Mouse (Mus musculus): Measurements from ENCODE around the gene Shmt2. TPM values are rescaled to one million over a fixed set of nuclear protein-coding genes. Genes with fewer than 3 reads are reported as not detected.

The Shmt2 gene
- polyA plus RNA-seq, 1 experiment from 2014 or later, result 68.7 TPM

- H3K27me3 ChIP-seq (ENCODE audit: control insufficient read depth, insufficient read depth, low read length), result no peaks in the 10 kb centered on the region
- no peak overlapping the region for H3K27ac ChIP-seq (replicated peaks; ENCODE audit: low read depth, low read length)
- H3K4me1 ChIP-seq (ENCODE audit: control insufficient read depth, insufficient read depth, low read length), result no peaks in the 10 kb centered on the region
- DNase-seq (ENCODE audit: low spot score) (no peak), ATAC-seq (replicated peaks; ENCODE audit: insufficient number of reproducible peaks, low FRiP score, low TSS enrichment, low read depth) (no peak)
- WGBS, result 89% methylated on average over 13 of the region's 13 CpGs
- no peak overlapping the region for H3K9ac ChIP-seq (replicated peaks; ENCODE audit: low read length)
- H3K9me3 ChIP-seq (replicated peaks; ENCODE audit: control insufficient read depth, low read length), result no peaks in the 10 kb centered on the region
- no peak overlapping the region for H3K4me2 ChIP-seq (ENCODE audit: low read depth, low read length)
- no peak overlapping the region for H3K4me3 ChIP-seq (ENCODE audit: low read depth, low read length)
- peaks cover 42% of the 10 kb centered on the region for H3K36me3 ChIP-seq (replicated peaks; ENCODE audit: control insufficient read depth, insufficient read depth, low read depth, low read length)
Observed at GRCm38 (mm10) chr10:127557397-127557796, 35.2 kb upstream of the Shmt2 start.

- no peaks in the 10 kb centered on the region for H3K27me3 ChIP-seq (ENCODE audit: control insufficient read depth, insufficient read depth, low read length)
- DNase-seq (ENCODE audit: low spot score) (no peak), ATAC-seq (replicated peaks; ENCODE audit: insufficient number of reproducible peaks, low FRiP score, low TSS enrichment, low read depth) (no peak)
- H3K9ac ChIP-seq (replicated peaks; ENCODE audit: low read length), result no peak overlapping the region
- no peak overlapping the region for H3K4me2 ChIP-seq (ENCODE audit: low read depth, low read length)
- WGBS, result 74% methylated on average over 18 of the region's 18 CpGs
- no peaks in the 10 kb centered on the region for H3K9me3 ChIP-seq (replicated peaks; ENCODE audit: control insufficient read depth, low read length)
- peaks cover 41% of the 10 kb centered on the region for H3K36me3 ChIP-seq (replicated peaks; ENCODE audit: control insufficient read depth, insufficient read depth, low read depth, low read length)
- no peak overlapping the region for H3K27ac ChIP-seq (replicated peaks; ENCODE audit: low read depth, low read length)
- H3K4me3 ChIP-seq (ENCODE audit: low read depth, low read length), result no peak overlapping the region
- H3K4me1 ChIP-seq (ENCODE audit: control insufficient read depth, insufficient read depth, low read length), result no peaks in the 10 kb centered on the region
Observed at GRCm38 (mm10) chr10:127555703-127556102, 33.5 kb upstream of the Shmt2 start.

- Histone ChIP-seq H3K36me3 (replicated peaks; ENCODE audit: control insufficient read depth, insufficient read depth, low read depth, low read length) (peaks cover 24% of the 10 kb centered on the region), H3K4me3 (ENCODE audit: low read depth, low read length) (no peak overlapping the region), H3K27me3 (ENCODE audit: control insufficient read depth, insufficient read depth, low read length) (no peaks in the 10 kb centered on the region), H3K4me1 (ENCODE audit: control insufficient read depth, insufficient read depth, low read length) (no peaks in the 10 kb centered on the region), H3K9ac (replicated peaks; ENCODE audit: low read length) (no peak overlapping the region), H3K9me3 (replicated peaks; ENCODE audit: control insufficient read depth, low read length) (no peaks in the 10 kb centered on the region), H3K27ac (replicated peaks; ENCODE audit: low read depth, low read length) (no peak overlapping the region), H3K4me2 (ENCODE audit: low read depth, low read length) (no peak overlapping the region)
- WGBS, result 92% methylated on average over 17 of the region's 17 CpGs
- DNase-seq (ENCODE audit: low spot score), result no peak
- no peak for ATAC-seq (replicated peaks; ENCODE audit: insufficient number of reproducible peaks, low FRiP score, low TSS enrichment, low read depth)
Observed at GRCm38 (mm10) chr10:127549892-127550291, 27.6 kb upstream of the Shmt2 start.

GRCm38 (mm10) chr10:127548236-127548635 is 26.0 kb upstream of the Shmt2 start:
- no peak overlapping the region for H3K9ac ChIP-seq (replicated peaks; ENCODE audit: low read length)
- H3K9me3 ChIP-seq (replicated peaks; ENCODE audit: control insufficient read depth, low read length), result no peaks in the 10 kb centered on the region
- peaks cover 18% of the 10 kb centered on the region for H3K36me3 ChIP-seq (replicated peaks; ENCODE audit: control insufficient read depth, insufficient read depth, low read depth, low read length)
- no peak overlapping the region for H3K4me2 ChIP-seq (ENCODE audit: low read depth, low read length)
- no peaks in the 10 kb centered on the region for H3K4me1 ChIP-seq (ENCODE audit: control insufficient read depth, insufficient read depth, low read length)
- H3K27ac ChIP-seq (replicated peaks; ENCODE audit: low read depth, low read length), result no peak overlapping the region
- DNase-seq (ENCODE audit: low spot score) (no peak), ATAC-seq (replicated peaks; ENCODE audit: insufficient number of reproducible peaks, low FRiP score, low TSS enrichment, low read depth) (no peak)
- H3K27me3 ChIP-seq (ENCODE audit: control insufficient read depth, insufficient read depth, low read length), result no peaks in the 10 kb centered on the region
- no peak overlapping the region for H3K4me3 ChIP-seq (ENCODE audit: low read depth, low read length)
- 97% methylated on average over 15 of the region's 15 CpGs for WGBS

- H3K36me3 ChIP-seq (replicated peaks; ENCODE audit: control insufficient read depth, insufficient read depth, low read depth, low read length), result peaks cover 13% of the 10 kb centered on the region
- no peak for ATAC-seq (replicated peaks; ENCODE audit: insufficient number of reproducible peaks, low FRiP score, low TSS enrichment, low read depth)
- H3K4me3 ChIP-seq (ENCODE audit: low read depth, low read length), result no peak overlapping the region
- no peaks in the 10 kb centered on the region for H3K27me3 ChIP-seq (ENCODE audit: control insufficient read depth, insufficient read depth, low read length)
- no peaks in the 10 kb centered on the region for H3K4me1 ChIP-seq (ENCODE audit: control insufficient read depth, insufficient read depth, low read length)
- no peak overlapping the region for H3K4me2 ChIP-seq (ENCODE audit: low read depth, low read length)
- DNase-seq (ENCODE audit: low spot score), result no peak
- WGBS, result 90% methylated on average over 7 of the region's 7 CpGs
- no peak overlapping the region for H3K27ac ChIP-seq (replicated peaks; ENCODE audit: low read depth, low read length)
- no peak overlapping the region for H3K9ac ChIP-seq (replicated peaks; ENCODE audit: low read length)
- H3K9me3 ChIP-seq (replicated peaks; ENCODE audit: control insufficient read depth, low read length), result no peaks in the 10 kb centered on the region
Observed at GRCm38 (mm10) chr10:127546505-127546904, 24.3 kb upstream of the Shmt2 start.

- Histone ChIP-seq H3K36me3 (replicated peaks; ENCODE audit: control insufficient read depth, insufficient read depth, low read depth, low read length) (peaks cover 19% of the 10 kb centered on the region), H3K4me1 (ENCODE audit: control insufficient read depth, insufficient read depth, low read length) (no peaks in the 10 kb centered on the region), H3K4me3 (ENCODE audit: low read depth, low read length) (no peak overlapping the region), H3K9ac (replicated peaks; ENCODE audit: low read length) (no peak overlapping the region), H3K4me2 (ENCODE audit: low read depth, low read length) (no peak overlapping the region), H3K27me3 (ENCODE audit: control insufficient read depth, insufficient read depth, low read length) (no peaks in the 10 kb centered on the region), H3K9me3 (replicated peaks; ENCODE audit: control insufficient read depth, low read length) (no peaks in the 10 kb centered on the region), H3K27ac (replicated peaks; ENCODE audit: low read depth, low read length) (no peak overlapping the region)
- WGBS, result 95% methylated on average over 20 of the region's 20 CpGs
- ATAC-seq (replicated peaks; ENCODE audit: insufficient number of reproducible peaks, low FRiP score, low TSS enrichment, low read depth), result no peak
- DNase-seq (ENCODE audit: low spot score), result no peak
Observed at GRCm38 (mm10) chr10:127544375-127544774, 22.1 kb upstream of the Shmt2 start.

- no peak for ATAC-seq (replicated peaks; ENCODE audit: insufficient number of reproducible peaks, low FRiP score, low TSS enrichment, low read depth)
- H3K27ac ChIP-seq (replicated peaks; ENCODE audit: low read depth, low read length), result no peak overlapping the region
- no peaks in the 10 kb centered on the region for H3K4me1 ChIP-seq (ENCODE audit: control insufficient read depth, insufficient read depth, low read length)
- no peak overlapping the region for H3K4me3 ChIP-seq (ENCODE audit: low read depth, low read length)
- peaks cover 19% of the 10 kb centered on the region for H3K36me3 ChIP-seq (replicated peaks; ENCODE audit: control insufficient read depth, insufficient read depth, low read depth, low read length)
- H3K27me3 ChIP-seq (ENCODE audit: control insufficient read depth, insufficient read depth, low read length), result no peaks in the 10 kb centered on the region
- WGBS, result 88% methylated on average over 3 of the region's 3 CpGs
- no peak overlapping the region for H3K4me2 ChIP-seq (ENCODE audit: low read depth, low read length)
- no peak for DNase-seq (ENCODE audit: low spot score)
- no peaks in the 10 kb centered on the region for H3K9me3 ChIP-seq (replicated peaks; ENCODE audit: control insufficient read depth, low read length)
- H3K9ac ChIP-seq (replicated peaks; ENCODE audit: low read length), result no peak overlapping the region
Observed at GRCm38 (mm10) chr10:127543916-127544315, 21.7 kb upstream of the Shmt2 start.

GRCm38 (mm10) chr10:127542720-127543119 is 20.5 kb upstream of the Shmt2 start:
- Histone ChIP-seq H3K9me3 (replicated peaks; ENCODE audit: control insufficient read depth, low read length) (no peaks in the 10 kb centered on the region), H3K4me2 (ENCODE audit: low read depth, low read length) (no peak overlapping the region), H3K4me3 (ENCODE audit: low read depth, low read length) (no peak overlapping the region), H3K9ac (replicated peaks; ENCODE audit: low read length) (no peak overlapping the region), H3K27ac (replicated peaks; ENCODE audit: low read depth, low read length) (no peak overlapping the region), H3K36me3 (replicated peaks; ENCODE audit: control insufficient read depth, insufficient read depth, low read depth, low read length) (peaks cover 19% of the 10 kb centered on the region), H3K4me1 (ENCODE audit: control insufficient read depth, insufficient read depth, low read length) (no peaks in the 10 kb centered on the region), H3K27me3 (ENCODE audit: control insufficient read depth, insufficient read depth, low read length) (no peaks in the 10 kb centered on the region)
- ATAC-seq (replicated peaks; ENCODE audit: insufficient number of reproducible peaks, low FRiP score, low TSS enrichment, low read depth), result no peak
- DNase-seq (ENCODE audit: low spot score), result no peak
- 61% methylated on average over 6 of the region's 6 CpGs for WGBS

Measured in embryonic facial prominence, embryonic 11.5 days (tissue).